Mouse (Mus musculus) bone marrow, adult 2 months (tissue): ENCODE results near the gene Zdhhc23.

Source experiments
- CTCF ChIP-seq: fragments of 200-500 bp; IDR thresholded peaks from 2 replicates; pipeline ENCODE4 v1.5.1; 2011; ENCODE audit warnings: low read length, control low read depth; ENCODE audit not compliant: control insufficient read depth, insufficient read depth
- POLR2A ChIP-seq: fragments of 200-500 bp; IDR thresholded peaks from 2 replicates; pipeline ENCODE4 v1.6.1; 2011; ENCODE audit warnings: low read depth, mild to moderate bottlenecking, control low read depth, low read length, borderline replicate concordance; ENCODE audit not compliant: control insufficient read depth

GRCm38 (mm10) chr16:43963780-43964179 lies 15.8 kb downstream of the Zdhhc23 start:
- TF ChIP-seq CTCF: no peak
- no peak for TF ChIP-seq POLR2A
